Mouse (Mus musculus): Measurements from ENCODE around the gene Sp1.

- TF ChIP-seq CTCF (IDR thresholded peaks at IDR 0.05; ENCODE audit: borderline replicate concordance, insufficient read depth, low read depth, low read length) (no peak), POLR2A (IDR thresholded peaks at IDR 0.05; ENCODE audit: borderline replicate concordance, insufficient read depth, low read length) (no peak)
These were observed 47.8 kb upstream of the Sp1 start for GRCm38 (mm10) chr15:102358126-102358525.
